Mouse (Mus musculus) liver, embryonic 14.5 days (tissue): ENCODE measurements at regions not wholly inside any gene's neighbourhood (a gene's known extent, or its start where the extent isn't known, plus 50 kb on each side); places are given as distances from the start of the nearest gene placed in this dataset.

Source experiments
- CTCF ChIP-seq: IDR thresholded peaks from 2 replicates; pipeline ENCODE4 v1.5.1; 2016; ENCODE audit warnings: antibody characterized with exemption, low read depth, control low read depth
- EP300 ChIP-seq: IDR thresholded peaks from 2 replicates; pipeline ENCODE4 v1.6.1; 2016; ENCODE audit warnings: antibody characterized with exemption, low read depth

- TF ChIP-seq CTCF: no peak
- no peak for TF ChIP-seq EP300
Measured at GRCm38 (mm10) chr12:80010220-80010619, 102.6 kb downstream of the Zfp36l1 start.
